Mouse (Mus musculus): ENCODE measurements around the gene Rnasel.
A peak's percentile ranks its signal among the peaks of the same experiment; 100 is the strongest.
"Not testable (repeated sequence)": the region's sequence is repeated elsewhere in the genome, so short reads cannot be mapped to it uniquely, and the experiment has no call there.

Rnasel gene

GRCm38 (mm10) chr1:153737101-153738085 is 11.8 kb upstream of the Rnasel start:
- no peak for DNase-seq

GRCm38 (mm10) chr1:153739437-153740015 is 9.7 kb upstream of the Rnasel start:
- DNase-seq: no peak

GRCm38 (mm10) chr1:153740145-153740544 is 9.1 kb upstream of the Rnasel start, which contains the start of gene Rgs16:
Rgs16 (plus strand) TSS chr1:153740349.
- peak; percentile 87 to 91 for DNase-seq

- peak; percentile 21 to 45 for DNase-seq
Measured at GRCm38 (mm10) chr1:153740775-153741400, 8.3 kb upstream of the Rnasel start.

GRCm38 (mm10) chr1:153741551-153742316 is 7.5 kb upstream of the Rnasel start:
- peak in 1 of 2 experiments; percentile 23 for DNase-seq

GRCm38 (mm10) chr1:153742374-153743155 is 6.7 kb upstream of the Rnasel start:
- DNase-seq: peak; percentile 83 to 92

- no peak for DNase-seq
Measured at GRCm38 (mm10) chr1:153746119-153746670, 3.0 kb upstream of the Rnasel start.

- peak; percentile 77 to 87 for DNase-seq
Measured at GRCm38 (mm10) chr1:153746728-153747127, 2.5 kb upstream of the Rnasel start.

GRCm38 (mm10) chr1:153747861-153748530 is 1.2 kb upstream of the Rnasel start:
- DNase-seq: no peak

GRCm38 (mm10) chr1:153748549-153748948 is 677 bp upstream of the Rnasel start:
- peak in 1 of 2 experiments; percentile 23 for DNase-seq

GRCm38 (mm10) chr1:153750054-153750453 is 828 bp downstream of the Rnasel start:
- DNase-seq: no peak

GRCm38 (mm10) chr1:153751763-153752301 is 2.6 kb downstream of the Rnasel start:
- no peak for DNase-seq

GRCm38 (mm10) chr1:153752521-153752920 is 3.3 kb downstream of the Rnasel start:
- no peak for DNase-seq

- no peak for DNase-seq
Measured at GRCm38 (mm10) chr1:153753725-153754464, 4.7 kb downstream of the Rnasel start.

- no peak for DNase-seq
Measured at GRCm38 (mm10) chr1:153764136-153764535, 14.9 kb downstream of the Rnasel start.

- DNase-seq: no peak
Measured at GRCm38 (mm10) chr1:153766298-153766697, 17.1 kb downstream of the Rnasel start.

GRCm38 (mm10) chr1:153767281-153767680 is 18.1 kb downstream of the Rnasel start:
- no peak for DNase-seq

GRCm38 (mm10) chr1:153768465-153768864 is 19.2 kb downstream of the Rnasel start:
- no peak for DNase-seq

- not testable (repeated sequence) for DNase-seq
Measured at GRCm38 (mm10) chr1:153769571-153769970, 20.3 kb downstream of the Rnasel start.

Measured in cerebellum, postnatal 25 days (tissue).